ENCODE assay signal across 9 mouse cellular contexts in genomic region chr16:87774398-87774797, GRCm38 (mm10).
DNase-seq lines count a peak whose midpoint lies in the region; ATAC-seq and TF ChIP-seq lines count a peak whose summit lies in the region.
"Had no signal": no experiment of that assay in that cellular context is flagged by ENCODE, and none has a peak within 500 bp of the region (broad histone marks: within the 10 kb centered on the region; RNA-seq: fewer than 3 reads in every experiment).

No protein-coding gene starts in this region.

- H3K27me3 ChIP-seq in heart, postnatal 0 days (ENCODE audit: control insufficient read depth, insufficient read depth, low read length): no peaks in the 10 kb centered on the region
- no peaks in the 10 kb centered on the region for H3K27me3 ChIP-seq in heart, embryonic 12.5 days (replicated peaks)
- H3K27me3 ChIP-seq in lung, postnatal 0 days (replicated peaks; ENCODE audit: insufficient read depth, low read length): no peaks in the 10 kb centered on the region
- H3K27me3 ChIP-seq in neural tube, embryonic 15.5 days (replicated peaks): no peaks in the 10 kb centered on the region; the same call in 1 of the 2 replicates
- H3K27me3 ChIP-seq: limb, embryonic 12.5 days had no signal

- DNase-seq in heart, postnatal 0 days (ENCODE audit: low spot score): no peak
- DNase-seq in CD4-positive helper T cell, adult 2 months (ENCODE audit: low read depth, low spot score): peak; percentile 18
- peak; percentile 38 for DNase-seq in R1 (ENCODE audit: low read depth, low spot score)
- no peak for DNase-seq in lung, postnatal 0 days (ENCODE audit: low spot score)
- no peak for DNase-seq in left cerebral cortex, adult 9 months (ENCODE audit: low spot score in 2 of 2)
- DNase-seq in left cerebral cortex, postnatal 36 days (ENCODE audit: low spot score in 2 of 2): no peak

- H3K9ac ChIP-seq in heart, postnatal 0 days (replicated peaks; ENCODE audit: low read depth, low read length): no peak overlapping the region
- no peak overlapping the region for H3K9ac ChIP-seq in heart, embryonic 12.5 days
- no peak overlapping the region for H3K9ac ChIP-seq in lung, postnatal 0 days (replicated peaks; ENCODE audit: low read depth)
- no peak overlapping the region for H3K9ac ChIP-seq in neural tube, embryonic 15.5 days (replicated peaks)
- H3K9ac ChIP-seq: limb, embryonic 12.5 days had no signal

- WGBS in heart, postnatal 0 days: 61% methylated on average over 3 of the region's 3 CpGs
- WGBS in heart, embryonic 12.5 days: 59% methylated on average over 3 of the region's 3 CpGs
- 59% methylated on average over 3 of the region's 3 CpGs for WGBS in lung, postnatal 0 days
- WGBS in neural tube, embryonic 15.5 days: 73% methylated on average over 3 of the region's 3 CpGs

- peak; percentile 22 for TF ChIP-seq CTCF in heart, postnatal 0 days (IDR thresholded peaks at IDR 0.05; ENCODE audit: low read depth)
- TF ChIP-seq CTCF in lung, postnatal 0 days (IDR thresholded peaks at IDR 0.05): peak; percentile 61

- intact Hi-C loops in left cerebral cortex, postnatal 36 days (cut with DNase I): no loop called here

- no peak overlapping the region for H3K27ac ChIP-seq in heart, postnatal 0 days (ENCODE audit: low read depth)
- no peak overlapping the region for H3K27ac ChIP-seq in heart, embryonic 12.5 days (ENCODE audit: poor library complexity, severe bottlenecking)
- no peak overlapping the region for H3K27ac ChIP-seq in lung, postnatal 0 days (ENCODE audit: low read length)
- H3K27ac ChIP-seq in neural tube, embryonic 15.5 days (replicated peaks): no peak overlapping the region
- H3K27ac ChIP-seq: limb, embryonic 12.5 days had no signal

- no peak for TF ChIP-seq EP300 in heart, postnatal 0 days (IDR thresholded peaks at IDR 0.05; ENCODE audit: low read depth)
- no peak for TF ChIP-seq EP300 in lung, postnatal 0 days (IDR thresholded peaks at IDR 0.05)

- no peak overlapping the region for H3K4me3 ChIP-seq in heart, postnatal 0 days (ENCODE audit: low read depth, low read length)
- H3K4me3 ChIP-seq in heart, embryonic 12.5 days: no peak overlapping the region
- H3K4me3 ChIP-seq in lung, postnatal 0 days (ENCODE audit: low read depth, low read length): no peak overlapping the region
- H3K4me3 ChIP-seq in neural tube, embryonic 15.5 days (replicated peaks): no peak overlapping the region
- H3K4me3 ChIP-seq: limb, embryonic 12.5 days had no signal

- no peaks in the 10 kb centered on the region for H3K4me1 ChIP-seq in heart, postnatal 0 days (ENCODE audit: control insufficient read depth, insufficient read depth)
- no peaks in the 10 kb centered on the region for H3K4me1 ChIP-seq in heart, embryonic 12.5 days (replicated peaks)
- H3K4me1 ChIP-seq in lung, postnatal 0 days (ENCODE audit: insufficient read depth, low read depth, low read length): no peaks in the 10 kb centered on the region
- no peaks in the 10 kb centered on the region for H3K4me1 ChIP-seq in neural tube, embryonic 15.5 days
- H3K4me1 ChIP-seq: limb, embryonic 12.5 days had no signal

- H3K9me3 ChIP-seq in heart, postnatal 0 days (replicated peaks; ENCODE audit: control insufficient read depth, low read length): no peaks in the 10 kb centered on the region
- no peaks in the 10 kb centered on the region for H3K9me3 ChIP-seq in heart, embryonic 12.5 days (replicated peaks)
- H3K9me3 ChIP-seq in lung, postnatal 0 days (ENCODE audit: low read length): no peaks in the 10 kb centered on the region
- no peaks in the 10 kb centered on the region for H3K9me3 ChIP-seq in neural tube, embryonic 15.5 days (replicated peaks)
- H3K9me3 ChIP-seq: limb, embryonic 12.5 days had no signal

- ATAC-seq in heart, postnatal 0 days (ENCODE audit: insufficient read depth, low read depth): no peak
- no peak for ATAC-seq in heart, embryonic 12.5 days (ENCODE audit: insufficient number of reproducible peaks, low FRiP score)
- no peak for ATAC-seq in lung, postnatal 0 days
- no peak for ATAC-seq in neural tube, embryonic 15.5 days (ENCODE audit: low FRiP score)

- H3K36me3 ChIP-seq in heart, postnatal 0 days (replicated peaks; ENCODE audit: control insufficient read depth, insufficient read depth, low read length): no peaks in the 10 kb centered on the region
- H3K36me3 ChIP-seq in heart, embryonic 12.5 days: no peaks in the 10 kb centered on the region
- no peaks in the 10 kb centered on the region for H3K36me3 ChIP-seq in lung, postnatal 0 days (ENCODE audit: insufficient read depth, low read length)
- H3K36me3 ChIP-seq in neural tube, embryonic 15.5 days: no peaks in the 10 kb centered on the region
- H3K36me3 ChIP-seq: limb, embryonic 12.5 days had no signal

- no peak overlapping the region for H3K4me2 ChIP-seq in heart, postnatal 0 days (ENCODE audit: low read depth, low read length)
- no peak overlapping the region for H3K4me2 ChIP-seq in heart, embryonic 12.5 days
- H3K4me2 ChIP-seq in lung, postnatal 0 days (replicated peaks; ENCODE audit: low read depth, low read length): no peak overlapping the region
- no peak overlapping the region for H3K4me2 ChIP-seq in neural tube, embryonic 15.5 days
- H3K4me2 ChIP-seq: limb, embryonic 12.5 days had no signal

Comparison
In these comparisons a context has a peak if more than half of its experiments do, and no peak if none do; other contexts are left out.
1. DNase-seq: peak in CD4-positive helper T cell, adult 2 months (single experiment) and R1 (single experiment); none in heart, postnatal 0 days (single experiment), lung, postnatal 0 days (single experiment), left cerebral cortex, adult 9 months (0 of 2) and left cerebral cortex, postnatal 36 days (0 of 2).